Mouse (Mus musculus) lung, embryonic 14.5 days (tissue): ENCODE results near the gene Klhdc4. TPM values are rescaled to one million over a fixed set of nuclear protein-coding genes. Genes with fewer than 3 reads are reported as not detected.
A peak's percentile ranks its signal among the peaks of the same experiment; 100 is the strongest.

Experiments
- ATAC-seq: fragments of 200-750 bp; cut with Nextera tagmentation; 2 replicates; pipeline ENCODE4 v1.8.0; 2017; ENCODE audit warnings: mild to moderate bottlenecking, moderate TSS enrichment, moderate library complexity; ENCODE audit not compliant: insufficient read depth
- DNase-seq: peaks from one replicate; pipeline ENCODE4 v3.0.0-alpha.2; 2015
- H3K27ac ChIP-seq: fragments of 300-500 bp; sonication (generic); 2 replicates; pipeline ENCODE4 v1.5.1; 2014; ENCODE audit warnings: low read depth, mild to moderate bottlenecking, moderate library complexity
- H3K27me3 ChIP-seq: fragments of 300-500 bp; sonication (generic); 2 replicates; pipeline ENCODE4 v1.6.1; 2014; ENCODE audit warnings: low read length, control low read depth; ENCODE audit not compliant: insufficient read depth
- H3K36me3 ChIP-seq: fragments of 300-500 bp; sonication (generic); 2 replicates; pipeline ENCODE4 v1.6.1; 2014; ENCODE audit warnings: control low read depth; ENCODE audit not compliant: insufficient read depth
- H3K4me1 ChIP-seq: fragments of 300-500 bp; sonication (generic); 2 replicates; pipeline ENCODE4 v1.6.1; 2014; ENCODE audit warnings: antibody characterized with exemption, control low read depth; ENCODE audit not compliant: insufficient read depth
- H3K4me2 ChIP-seq: fragments of 300-500 bp; sonication (generic); 2 replicates; pipeline ENCODE4 v1.6.1; 2014; ENCODE audit warnings: mild to moderate bottlenecking
- H3K4me3 ChIP-seq: fragments of 300-500 bp; sonication (generic); 2 replicates; pipeline ENCODE4 v1.5.1; 2014; ENCODE audit warnings: low read depth, low read length
- H3K9ac ChIP-seq: fragments of 300-500 bp; sonication (generic); 2 replicates; pipeline ENCODE4 v1.6.1; 2014
- H3K9me3 ChIP-seq: fragments of 300-500 bp; sonication (generic); 2 replicates; pipeline ENCODE4 v1.6.1; 2016; ENCODE audit warnings: low read depth, low read length, control low read depth
- CTCF ChIP-seq: IDR thresholded peaks from 2 replicates; pipeline ENCODE4 v1.5.1; 2016; ENCODE audit warnings: antibody characterized with exemption, low read depth
- WGBS: fragments of 180-500 bp; shearing (Covaris S2); extraction: QIAGEN DNeasy Blood & Tissue Kit; methylation state at CpG from one replicate; pipeline ENCODE4 v1.1.7; 2014; 5-methylcytosine and 5-hydroxymethylcytosine counted together
- polyA plus RNA-seq: library from polyadenylated mRNA; unstranded; fragments of >200 nt; fragmentation: Nextera tagmentation; extraction: Ambion mirVana; gene quantifications from 2 replicates; pipeline ENCODE4 v1.2.1, GENCODE M21; 2014

The Klhdc4 gene
- polyA plus RNA-seq, 1 experiment from 2014 or later: 47.7 TPM

DNA sequence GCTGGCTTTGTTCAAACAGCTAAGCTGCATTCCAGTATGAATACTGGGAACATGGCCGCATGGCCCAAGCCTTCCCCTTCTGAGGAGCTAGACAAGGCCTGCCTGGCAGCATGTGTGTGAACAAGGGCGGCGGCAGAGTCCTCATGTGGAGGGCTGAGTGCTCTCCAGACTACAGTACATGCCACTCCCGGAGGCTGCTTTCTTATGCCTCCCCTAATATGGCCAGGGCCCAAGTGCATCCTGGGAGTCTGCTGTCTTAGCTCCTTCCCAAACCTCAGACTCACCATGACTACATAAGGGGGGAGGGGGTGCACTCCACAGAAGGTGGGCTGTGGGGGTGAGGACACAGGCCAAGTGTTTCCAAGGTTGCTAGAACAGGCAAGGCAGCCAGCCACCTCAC, 36.7 kb downstream of the Klhdc4 start:
- peak overlapping the region; percentile 77 for H3K27ac ChIP-seq
- H3K36me3 ChIP-seq: peaks cover 32% of the 10 kb centered on the region; the same call in 1 of the 2 replicates
- H3K27me3 ChIP-seq: no peaks in the 10 kb centered on the region
- H3K4me3 ChIP-seq: no peak overlapping the region
- no peaks in the 10 kb centered on the region for H3K9me3 ChIP-seq
- H3K4me2 ChIP-seq: no peak overlapping the region
- DNase-seq (peak; percentile 53), ATAC-seq (peak; percentile 55; the same call in 1 of the 2 replicates)
- 52% methylated on average over 4 of the region's 4 CpGs for WGBS
- TF ChIP-seq CTCF: no peak
- peaks cover 8% of the 10 kb centered on the region; the same call in 1 of the 2 replicates for H3K4me1 ChIP-seq
- H3K9ac ChIP-seq: no peak overlapping the region

- no peak for TF ChIP-seq CTCF
- no peak overlapping the region for H3K9ac ChIP-seq
- H3K27me3 ChIP-seq: no peaks in the 10 kb centered on the region
- H3K27ac ChIP-seq: peak overlapping the region; percentile 77
- DNase-seq (peak; percentile 34), ATAC-seq (no peak)
- no peak overlapping the region for H3K4me2 ChIP-seq
- H3K4me3 ChIP-seq: no peak overlapping the region
- H3K4me1 ChIP-seq: peaks cover 8% of the 10 kb centered on the region; the same call in 1 of the 2 replicates
- no peaks in the 10 kb centered on the region for H3K9me3 ChIP-seq
- peaks cover 27% of the 10 kb centered on the region; the same call in 1 of the 2 replicates for H3K36me3 ChIP-seq
- WGBS: 66% methylated on average over 7 of the region's 7 CpGs
Measured at GRCm38 (mm10) chr8:121792159-121792558, 37.2 kb downstream of the Klhdc4 start.

DNA sequence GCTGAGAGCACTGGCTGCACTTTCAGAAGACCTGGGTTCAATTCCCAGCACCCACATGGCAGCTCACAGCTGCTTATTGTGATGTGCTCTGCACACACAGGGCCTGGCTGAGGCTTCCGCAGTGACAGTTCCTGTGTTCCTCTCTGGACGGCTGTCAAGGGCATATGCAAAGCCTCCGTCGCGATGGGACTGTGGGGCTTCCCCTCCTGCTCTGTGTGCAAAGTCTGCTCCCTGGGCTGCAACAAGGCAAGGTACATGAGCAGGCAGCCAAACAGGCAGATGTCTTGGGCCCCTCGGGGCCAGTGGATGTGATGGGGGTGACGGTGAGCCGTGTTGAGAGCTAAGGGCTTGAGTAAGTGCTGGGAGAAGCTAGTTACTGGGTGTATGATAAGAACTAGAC, 40.6 kb downstream of the Klhdc4 start:
- Histone ChIP-seq H3K36me3 (no peaks in the 10 kb centered on the region), H3K27me3 (no peaks in the 10 kb centered on the region), H3K9ac (no peak overlapping the region), H3K4me1 (peaks cover 8% of the 10 kb centered on the region; the same call in 1 of the 2 replicates), H3K4me3 (no peak overlapping the region), H3K9me3 (no peaks in the 10 kb centered on the region), H3K27ac (no peak overlapping the region), H3K4me2 (no peak overlapping the region)
- DNase-seq (no peak), ATAC-seq (no peak)
- WGBS: 78% methylated on average over 8 of the region's 8 CpGs
- no peak for TF ChIP-seq CTCF

DNA sequence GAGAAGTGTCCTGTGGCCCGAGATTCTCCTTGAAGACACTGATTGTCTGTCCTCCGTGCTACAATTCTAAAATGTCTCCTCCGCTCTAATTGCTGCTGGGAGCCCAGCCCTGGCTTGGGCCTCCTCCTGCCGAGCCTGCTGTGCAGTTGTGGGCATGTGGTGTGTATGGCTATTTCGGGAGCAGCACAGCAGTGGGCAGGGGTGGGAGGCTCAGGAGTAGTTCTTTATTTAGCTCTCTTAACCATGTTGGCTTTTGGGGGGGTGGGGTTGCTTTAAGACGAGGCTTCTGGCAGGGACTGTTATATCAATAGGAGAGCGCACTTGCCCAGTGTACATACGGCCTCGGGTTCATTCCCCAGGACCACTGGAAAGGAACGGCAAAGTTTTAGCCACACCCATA, 42.8 kb downstream of the Klhdc4 start:
- DNase-seq (no peak), ATAC-seq (no peak)
- 41% methylated on average over 10 of the region's 10 CpGs for WGBS
- Histone ChIP-seq H3K9ac (no peak overlapping the region), H3K27ac (no peak overlapping the region), H3K4me1 (no peaks in the 10 kb centered on the region), H3K4me2 (no peak overlapping the region), H3K36me3 (no peaks in the 10 kb centered on the region), H3K4me3 (no peak overlapping the region), H3K9me3 (no peaks in the 10 kb centered on the region), H3K27me3 (no peaks in the 10 kb centered on the region)
- TF ChIP-seq CTCF: no peak

GRCm38 (mm10) chr8:121782493-121782892, 46.9 kb downstream of the Klhdc4 start:
- Histone ChIP-seq H3K9me3 (no peaks in the 10 kb centered on the region), H3K9ac (no peak overlapping the region), H3K4me3 (no peak overlapping the region), H3K4me1 (no peaks in the 10 kb centered on the region), H3K4me2 (no peak overlapping the region), H3K27me3 (no peaks in the 10 kb centered on the region), H3K36me3 (no peaks in the 10 kb centered on the region), H3K27ac (no peak overlapping the region)
- no peak for TF ChIP-seq CTCF
- ATAC-seq: no peak
- 50% methylated on average over 5 of the region's 5 CpGs for WGBS
- no peak for DNase-seq

- H3K27me3 ChIP-seq: no peaks in the 10 kb centered on the region
- H3K4me2 ChIP-seq: no peak overlapping the region
- H3K4me1 ChIP-seq: no peaks in the 10 kb centered on the region
- WGBS: 85% methylated on average over 12 of the region's 12 CpGs
- no peaks in the 10 kb centered on the region for H3K36me3 ChIP-seq
- no peak overlapping the region for H3K4me3 ChIP-seq
- ATAC-seq (no peak), DNase-seq (no peak)
- no peaks in the 10 kb centered on the region for H3K9me3 ChIP-seq
- TF ChIP-seq CTCF: no peak
- no peak overlapping the region for H3K27ac ChIP-seq
- no peak overlapping the region for H3K9ac ChIP-seq
Measured at GRCm38 (mm10) chr8:121773876-121774275, 55.5 kb downstream of the Klhdc4 start.

DNA sequence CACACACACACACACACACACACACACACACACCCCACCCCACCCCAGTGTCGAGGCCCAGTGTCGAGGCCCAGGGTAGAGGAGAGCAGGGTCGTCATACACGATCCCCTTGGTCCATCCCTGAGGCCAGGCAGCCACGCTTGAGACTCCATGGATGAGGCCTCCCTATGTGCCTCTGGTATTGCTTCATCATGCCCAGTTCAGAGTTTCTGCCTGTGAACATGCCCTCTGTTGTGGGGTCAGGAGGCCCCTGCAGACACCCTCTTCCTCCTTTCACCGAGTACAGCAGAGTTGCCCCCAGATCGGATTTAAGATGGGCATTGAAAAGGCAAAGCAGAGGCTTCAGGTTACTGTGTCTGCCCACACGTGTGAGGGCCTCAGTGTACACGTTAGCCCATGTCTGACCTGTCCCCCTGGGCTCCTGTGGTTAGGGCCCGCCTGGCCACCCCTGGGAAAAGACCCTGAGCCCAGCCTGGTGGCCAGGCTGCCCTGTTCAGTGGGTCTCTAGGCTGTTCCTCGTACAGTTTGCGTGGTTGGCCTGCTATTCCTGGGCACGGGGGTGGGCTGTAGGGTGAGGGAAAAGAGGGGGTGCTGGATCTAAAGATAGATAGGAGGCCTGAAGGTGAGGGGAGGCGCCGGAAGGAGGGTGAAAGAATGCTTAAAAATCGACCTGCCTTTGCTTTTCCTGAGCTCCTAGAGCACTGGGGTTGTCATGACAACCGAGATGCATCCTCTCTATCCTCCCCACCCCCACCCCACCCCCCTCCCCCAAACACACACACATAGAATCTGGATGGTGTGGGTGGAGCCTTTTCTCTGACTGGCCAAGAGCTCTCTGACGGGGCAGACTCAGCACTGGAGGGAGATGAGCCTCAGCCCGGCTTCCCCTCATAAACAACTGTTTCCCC, 58.3 kb downstream of the Klhdc4 start:
- H3K27me3 ChIP-seq: no peaks in the 10 kb centered on the region
- no peak overlapping the region for H3K4me3 ChIP-seq
- no peak overlapping the region for H3K27ac ChIP-seq
- no peak for DNase-seq
- no peaks in the 10 kb centered on the region for H3K36me3 ChIP-seq
- WGBS: 30% methylated on average over 19 of the region's 19 CpGs
- H3K4me2 ChIP-seq: no peak overlapping the region
- H3K4me1 ChIP-seq: no peaks in the 10 kb centered on the region
- ATAC-seq: no peak
- no peaks in the 10 kb centered on the region for H3K9me3 ChIP-seq
- TF ChIP-seq CTCF: no peak
- H3K9ac ChIP-seq: no peak overlapping the region
